Mouse (Mus musculus) CH12.LX (cell line): Measurements from ENCODE around the gene Mt4. TPM values are rescaled to one million over a fixed set of nuclear protein-coding genes. Genes with fewer than 3 reads are reported as not detected.
A peak's percentile ranks its signal among the peaks of the same experiment; 100 is the strongest.

ENCODE experiments used
- DNase-seq: peaks from one replicate; pipeline ENCODE4 v3.0.0-alpha.2; 2013; ENCODE audit errors: extremely low read depth
- H3K27ac ChIP-seq: 2 replicates; pipeline ENCODE4 v1.5.1; 2012; ENCODE audit warnings: low read depth, mild to moderate bottlenecking, control low read depth, moderate library complexity; ENCODE audit not compliant: insufficient read depth
- H3K27me3 ChIP-seq: replicated peaks from 2 replicates; pipeline ENCODE3; 2012; ENCODE audit warnings: inconsistent platforms
- H3K36me3 ChIP-seq, 2 experiments: replicated peaks in 1 of 2; 2 replicates each; pipeline versions ENCODE3 to v1.6.1; 2012; ENCODE audit warnings: inconsistent platforms in 1 of 2, low read length in 1 of 2, mild to moderate bottlenecking in 1 of 2, mixed read lengths in 1 of 2, moderate library complexity in 1 of 2; ENCODE audit not compliant: control insufficient read depth in 1 of 2, insufficient read depth in 1 of 2
- H3K4me1 ChIP-seq, 2 experiments: 2 replicates each; pipeline ENCODE4 v1.6.1; 2012; ENCODE audit warnings: inconsistent platforms in 1 of 2, moderate library complexity in 1 of 2; ENCODE audit not compliant: insufficient read depth in 2 of 2, control insufficient read depth in 1 of 2
- H3K4me2 ChIP-seq: 2 replicates; pipeline ENCODE4 v1.6.1; 2012; ENCODE audit warnings: low read depth, mild to moderate bottlenecking, control low read depth; ENCODE audit not compliant: poor library complexity, insufficient read depth, severe bottlenecking
- H3K4me3 ChIP-seq, 3 experiments: fragments of 150-350 bp in 1 of 3; sonication (generic) in 1 of 3; replicated peaks in 1 of 3; 2 replicates each; pipeline versions ENCODE3 to v1.5.1; 2011 to 2012; ENCODE audit warnings: low read depth in 2 of 3, low read length in 2 of 3, mild to moderate bottlenecking in 2 of 3, moderate library complexity in 2 of 3, control low read depth in 1 of 3, improper control_type of control experiment in 1 of 3, inconsistent platforms in 1 of 3, mixed read lengths in 1 of 3; ENCODE audit not compliant: poor library complexity in 1 of 3
- H3K79me2 ChIP-seq: replicated peaks from 2 replicates; pipeline ENCODE4 v1.6.1; 2012; ENCODE audit warnings: mild to moderate bottlenecking, moderate library complexity; ENCODE audit not compliant: control insufficient read depth, poor library complexity, insufficient read depth, severe bottlenecking; ENCODE audit errors: extremely low read depth
- H3K9ac ChIP-seq: 2 replicates; pipeline ENCODE4 v1.6.1; 2012; ENCODE audit warnings: low read depth, mild to moderate bottlenecking, control low read depth, moderate library complexity; ENCODE audit not compliant: insufficient read depth
- H3K9me3 ChIP-seq: replicated peaks from 2 replicates; pipeline ENCODE3; 2012; ENCODE audit warnings: low read length, inconsistent platforms, mixed read lengths
- BHLHE40 ChIP-seq: IDR thresholded peaks from 2 replicates; pipeline ENCODE4 v1.6.1; 2011; ENCODE audit warnings: mild to moderate bottlenecking, low read depth, low read length, improper control_type of control experiment
- CHD1 ChIP-seq: IDR thresholded peaks from 2 replicates; pipeline ENCODE4 v1.6.1; 2012; ENCODE audit warnings: low read depth, low read length, improper control_type of control experiment, inconsistent platforms
- CHD2 ChIP-seq: IDR thresholded peaks from 2 replicates; pipeline ENCODE4 v1.6.1; 2011; ENCODE audit warnings: low read length, improper control_type of control experiment
- CTCF ChIP-seq, 2 experiments: IDR thresholded peaks in 1 of 2; conservative IDR thresholded peaks in 1 of 2; 2 replicates each; pipeline ENCODE4 v1.5.1; 2011 to 2012; ENCODE audit warnings: low read depth in 2 of 2, low read length in 2 of 2, improper control_type of control experiment in 1 of 2, inconsistent platforms in 1 of 2, mild to moderate bottlenecking in 1 of 2, moderate library complexity in 1 of 2
- E2F4 ChIP-seq: IDR thresholded peaks from 2 replicates; pipeline ENCODE4 v1.6.1; 2011; ENCODE audit warnings: low read depth, low read length, improper control_type of control experiment; ENCODE audit not compliant: insufficient replicate concordance
- ELF1 ChIP-seq: IDR thresholded peaks from 2 replicates; pipeline ENCODE4 v1.6.1; 2014; ENCODE audit warnings: low read depth, mild to moderate bottlenecking, inconsistent platforms, low read length, improper control_type of control experiment
- EP300 ChIP-seq: IDR thresholded peaks from 2 replicates; pipeline ENCODE4 v1.6.1; 2011; ENCODE audit warnings: low read length, improper control_type of control experiment
- ETS1 ChIP-seq: conservative IDR thresholded peaks from 2 replicates; pipeline ENCODE4 v1.6.1; 2012; ENCODE audit warnings: low read depth, mild to moderate bottlenecking, inconsistent platforms, low read length, improper control_type of control experiment, moderate library complexity
- GABPA ChIP-seq: IDR thresholded peaks from 2 replicates; pipeline ENCODE4 v1.6.1; 2012; ENCODE audit warnings: low read depth, low read length, improper control_type of control experiment, inconsistent platforms; ENCODE audit not compliant: insufficient replicate concordance
- HCFC1 ChIP-seq: IDR thresholded peaks from 2 replicates; pipeline ENCODE4 v1.6.1; 2012; ENCODE audit warnings: low read depth, mild to moderate bottlenecking, inconsistent platforms, low read length, improper control_type of control experiment
- JUN ChIP-seq: IDR thresholded peaks from 2 replicates; pipeline ENCODE4 v1.6.1; 2011; ENCODE audit warnings: low read depth, mild to moderate bottlenecking, low read length, improper control_type of control experiment, moderate library complexity; ENCODE audit not compliant: insufficient read depth
- KAT2A ChIP-seq: IDR thresholded peaks from 2 replicates; pipeline ENCODE4 v1.6.1; 2012; ENCODE audit warnings: low read length, improper control_type of control experiment, inconsistent platforms; ENCODE audit not compliant: insufficient replicate concordance
- MAX ChIP-seq: IDR thresholded peaks from 2 replicates; pipeline ENCODE4 v1.6.1; 2011; ENCODE audit warnings: low read length, improper control_type of control experiment
- MAZ ChIP-seq: IDR thresholded peaks from 2 replicates; pipeline ENCODE4 v1.6.1; 2012; ENCODE audit warnings: low read depth, mild to moderate bottlenecking, inconsistent platforms, low read length, improper control_type of control experiment, moderate library complexity
- MXI1 ChIP-seq: IDR thresholded peaks from 2 replicates; pipeline ENCODE4 v1.6.1; 2011; ENCODE audit warnings: mild to moderate bottlenecking, low read depth, low read length, improper control_type of control experiment
- MYC ChIP-seq: IDR thresholded peaks from 2 replicates; pipeline ENCODE4 v1.6.1; 2011; ENCODE audit warnings: low read depth, mild to moderate bottlenecking, improper control_type of control experiment, low read length
- NELFE ChIP-seq: IDR thresholded peaks from 2 replicates; pipeline ENCODE4 v1.6.1; 2011; ENCODE audit warnings: low read depth, low read length, improper control_type of control experiment
- NRF1 ChIP-seq: IDR thresholded peaks from 2 replicates; pipeline ENCODE4 v1.6.1; 2014; ENCODE audit warnings: low read depth, mild to moderate bottlenecking, inconsistent platforms, low read length, improper control_type of control experiment, moderate library complexity
- PAX5 ChIP-seq: IDR thresholded peaks from 2 replicates; pipeline ENCODE4 v1.6.1; 2012; ENCODE audit warnings: low read length, inconsistent platforms, mixed read lengths
- POLR2A ChIP-seq: IDR thresholded peaks from 2 replicates; pipeline ENCODE4 v1.6.1; 2011; ENCODE audit warnings: low read depth, mild to moderate bottlenecking, improper control_type of control experiment, low read length
- POLR2AphosphoS2 ChIP-seq: IDR thresholded peaks from 2 replicates; pipeline ENCODE4 v1.6.1; 2011; ENCODE audit warnings: low read depth, low read length, improper control_type of control experiment
- RAD21 ChIP-seq: IDR thresholded peaks from 2 replicates; pipeline ENCODE4 v1.6.1; 2011; ENCODE audit warnings: low read depth, mild to moderate bottlenecking, low read length, improper control_type of control experiment, moderate library complexity
- RCOR1 ChIP-seq: conservative IDR thresholded peaks from 2 replicates; pipeline ENCODE4 v1.6.1; 2012; ENCODE audit warnings: low read depth, mild to moderate bottlenecking, inconsistent platforms, low read length, improper control_type of control experiment
- SIN3A ChIP-seq: IDR thresholded peaks from 2 replicates; pipeline ENCODE4 v1.6.1; 2012; ENCODE audit warnings: low read length, improper control_type of control experiment, inconsistent platforms
- SMC3 ChIP-seq: IDR thresholded peaks from 2 replicates; pipeline ENCODE4 v1.6.1; 2011; ENCODE audit warnings: low read depth, low read length, improper control_type of control experiment
- TBP ChIP-seq: conservative IDR thresholded peaks from 2 replicates; pipeline ENCODE4 v1.6.1; 2011; ENCODE audit warnings: low read depth, low read length, improper control_type of control experiment
- TCF12 ChIP-seq: IDR thresholded peaks from 2 replicates; pipeline ENCODE4 v1.6.1; 2014; ENCODE audit warnings: low read depth, mild to moderate bottlenecking, inconsistent platforms, low read length, improper control_type of control experiment
- ZC3H11A ChIP-seq: IDR thresholded peaks from 2 replicates; pipeline ENCODE4 v1.6.1; 2012; ENCODE audit warnings: low read depth, mild to moderate bottlenecking, inconsistent platforms, low read length, improper control_type of control experiment
- ZKSCAN1 ChIP-seq: IDR thresholded peaks from 2 replicates; pipeline ENCODE4 v1.6.1; 2012; ENCODE audit warnings: low read depth, inconsistent platforms, low read length, improper control_type of control experiment, borderline replicate concordance
- ZMIZ1 ChIP-seq: IDR thresholded peaks from 2 replicates; pipeline ENCODE4 v1.6.1; 2012; ENCODE audit warnings: low read depth, mild to moderate bottlenecking, inconsistent platforms, low read length, improper control_type of control experiment
- ZNF384 ChIP-seq: IDR thresholded peaks from 2 replicates; pipeline ENCODE4 v1.6.1; 2012; ENCODE audit warnings: low read depth, low read length, improper control_type of control experiment, inconsistent platforms
- dilution Hi-C: fragments of 300-500 bp; cut with MboI; formaldehyde crosslinking; loops from 2 replicates; pipeline ENCODE4 v1.14.3; 2020; ENCODE audit warnings: low sequenced_read_pairs; ENCODE audit not compliant: extremely low pct_unique_long_range_greater_than_20kb, extremely low pct_ligation_motif_present
- in situ Hi-C: fragments of 300-500 bp; cut with MboI; formaldehyde crosslinking; loops from 3 replicates; pipeline ENCODE4 v1.14.3; 2019; ENCODE audit warnings: low sequenced_read_pairs, low pct_ligation_motif_present, low pct_unique_long_range_greater_than_20kb, mixed read lengths
- polyA plus RNA-seq: library from polyadenylated mRNA; unstranded; fragments of >175 nt; gene quantifications from 2 replicates; pipeline ENCODE4 v1.2.1, GENCODE M21; 2012; ENCODE audit warnings: low read depth; ENCODE audit not compliant: insufficient read length
- total RNA-seq, 2 experiments: library from RNA; depleted of rRNA; stranded (reverse); fragments of 300-350 nt in 1 of 2; fragments of >200 nt in 1 of 2; gene quantifications; 2 replicates each; pipeline ENCODE4 v1.2.3; 2012 to 2014

Mt4 gene
- total and polyA plus RNA-seq, 3 experiments = not detected

GRCm38 (mm10) chr8:94182055-94182929 lies 45.3 kb downstream of the Mt4 start:
- TF ChIP-seq JUN = no peak
- Histone ChIP-seq H3K9ac (peak overlapping the region; percentile 57), H3K4me1 (peaks cover 18 to 46% of the 10 kb centered on the region in 2 experiments), H3K79me2 (peaks cover 4% of the 10 kb centered on the region; the same call in 1 of the 2 replicates), H3K36me3 (no peaks in the 10 kb centered on the region), H3K27ac (peak overlapping the region; percentile 67), H3K4me2 (peak overlapping the region; percentile 55), H3K4me3 (peak overlapping the region; percentile 39 to 53 (median 51)), H3K9me3 (no peaks in the 10 kb centered on the region), H3K27me3 (peaks cover 55% of the 10 kb centered on the region)
- no peak for DNase-seq
- dilution Hi-C loops = no loop called here
- in situ Hi-C loops = loop anchor here (25.0 kb wide), 1 partner anchor 495 kb away; no protein-coding TSS in a partner anchor

DNA sequence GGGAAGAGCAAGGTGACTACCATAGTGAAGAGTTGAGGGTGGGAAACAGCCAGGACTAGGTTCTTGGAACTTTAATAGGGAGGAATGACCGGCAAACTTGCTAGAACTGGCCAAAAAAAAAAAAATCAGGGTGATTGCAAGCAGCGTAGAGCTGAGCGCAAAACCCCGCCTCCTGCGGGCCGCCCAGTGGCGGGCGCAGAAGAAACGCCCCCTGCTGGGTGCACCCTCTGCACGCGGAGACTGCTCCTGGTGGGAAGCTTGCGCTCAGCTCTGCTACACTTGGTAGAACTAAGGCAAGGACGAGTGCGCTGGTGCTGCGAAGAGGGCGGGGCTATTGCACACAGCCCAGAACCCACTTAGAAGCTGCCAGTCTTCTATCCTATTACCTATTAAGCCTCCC lies 46.1 kb downstream of the Mt4 start:
- peaks cover 4% of the 10 kb centered on the region; the same call in 1 of the 2 replicates for H3K79me2 ChIP-seq
- H3K4me1 ChIP-seq = peaks cover 21 to 51% of the 10 kb centered on the region in 2 experiments
- DNase-seq = peak; percentile 92
- peak overlapping the region; percentile 39 to 54 (median 51) for H3K4me3 ChIP-seq
- peak overlapping the region; percentile 94 for H3K27ac ChIP-seq
- dilution Hi-C loops = no loop called here
- in situ Hi-C loops = loop anchor here (25.0 kb wide), 1 partner anchor 496 kb away; no protein-coding TSS in a partner anchor
- H3K9ac ChIP-seq = peak overlapping the region; percentile 90
- H3K36me3 ChIP-seq = no peaks in the 10 kb centered on the region
- peak overlapping the region; percentile 93 for H3K4me2 ChIP-seq
- peaks cover 56% of the 10 kb centered on the region for H3K27me3 ChIP-seq
- H3K9me3 ChIP-seq = no peaks in the 10 kb centered on the region
- TF ChIP-seq TCF12 (peak; percentile 67; the same call in 1 of the 2 replicates), CHD2 (no peak), ZMIZ1 (no peak), MAZ (peak; percentile 68; the same call in 1 of the 2 replicates), MXI1 (peak; percentile 69), CTCF (conservative IDR thresholded peaks at IDR 0.05 in 1 of 2, IDR thresholded peaks at IDR 0.05 in 1 of 2; ENCODE audit: low read depth in 2 of 2, low read length in 2 of 2) (peak in 1 of 2 experiments; percentile 81; a peak in 2 of 4 replicates), SMC3 (peak; percentile 40), RCOR1 (no peak), ELF1 (peak; percentile 41; the same call in 1 of the 2 replicates), BHLHE40 (peak; percentile 72), MAX (peak; percentile 68), GABPA (no peak), ZKSCAN1 (no peak), HCFC1 (peak; percentile 13), NRF1 (peak; percentile 64; the same call in 1 of the 2 replicates), TBP (no peak; the same call in 1 of the 2 replicates), ETS1 (no peak; the same call in 1 of the 2 replicates), PAX5 (no peak), CHD1 (no peak), ZNF384 (peak; percentile 97), RAD21 (no peak; the same call in none of the 2 replicates), E2F4 (no peak), SIN3A (no peak), KAT2A (no peak), NELFE (peak; percentile 28; the same call in 1 of the 2 replicates), MYC (peak; percentile 80; the same call in 1 of the 2 replicates), ZC3H11A (no peak), POLR2AphosphoS2 (no peak), EP300 (no peak), POLR2A (peak; percentile 69)
